Mouse (Mus musculus): ENCODE results near the gene Sp1. TPM values are rescaled to one million over a fixed set of nuclear protein-coding genes. Genes with fewer than 3 reads are reported as not detected.

Gene Sp1
- total RNA-seq, 2 experiments from 2014 or later = 46.4 to 63.9 TPM

GRCm38 (mm10) chr15:102432046-102432445 lies 26.1 kb downstream of the Sp1 start:
- no peak for ATAC-seq (replicated peaks; ENCODE audit: poor library complexity)

GRCm38 (mm10) chr15:102433173-102433572 lies 27.2 kb downstream of the Sp1 start:
- no peak for ATAC-seq (replicated peaks; ENCODE audit: poor library complexity)

GRCm38 (mm10) chr15:102442490-102442889 lies 36.5 kb downstream of the Sp1 start:
- ATAC-seq (replicated peaks; ENCODE audit: poor library complexity) = peak; percentile 95

GRCm38 (mm10) chr15:102445146-102445545 lies 39.2 kb downstream of the Sp1 start, which contains the start of gene Amhr2:
Gene Amhr2, plus strand, starts transcription at chr15:102445367.
- ATAC-seq (replicated peaks; ENCODE audit: poor library complexity) = no peak

GRCm38 (mm10) chr15:102446448-102446847 lies 40.5 kb downstream of the Sp1 start:
- no peak for ATAC-seq (replicated peaks; ENCODE audit: poor library complexity)

- ATAC-seq (replicated peaks; ENCODE audit: poor library complexity) = no peak
These were observed 43.4 kb downstream of the Sp1 start for GRCm38 (mm10) chr15:102449366-102449765.

DNA sequence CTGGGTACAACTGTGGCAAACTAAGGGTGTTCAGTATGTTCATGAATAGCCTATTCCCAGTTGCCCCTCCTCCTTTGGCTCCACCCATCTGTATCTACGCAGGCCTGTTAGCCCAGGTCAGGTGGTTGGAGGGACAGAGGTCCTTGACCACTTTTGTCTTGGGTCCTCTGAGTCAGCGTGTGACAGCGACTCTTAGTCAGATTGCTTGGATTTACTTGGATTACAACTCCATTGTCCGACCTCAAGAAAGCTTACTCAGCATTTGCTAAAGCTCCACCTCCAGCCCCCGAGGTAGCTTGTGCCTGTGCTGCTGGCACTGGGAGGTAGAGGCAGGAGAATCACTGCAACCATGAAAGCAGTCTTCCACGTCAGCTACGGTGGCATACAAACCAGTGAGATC lies 45.0 kb downstream of the Sp1 start:
- ATAC-seq (replicated peaks; ENCODE audit: poor library complexity) = no peak

GRCm38 (mm10) chr15:102451666-102452430 lies 45.9 kb downstream of the Sp1 start:
- ATAC-seq (replicated peaks; ENCODE audit: poor library complexity) = no peak

DNA sequence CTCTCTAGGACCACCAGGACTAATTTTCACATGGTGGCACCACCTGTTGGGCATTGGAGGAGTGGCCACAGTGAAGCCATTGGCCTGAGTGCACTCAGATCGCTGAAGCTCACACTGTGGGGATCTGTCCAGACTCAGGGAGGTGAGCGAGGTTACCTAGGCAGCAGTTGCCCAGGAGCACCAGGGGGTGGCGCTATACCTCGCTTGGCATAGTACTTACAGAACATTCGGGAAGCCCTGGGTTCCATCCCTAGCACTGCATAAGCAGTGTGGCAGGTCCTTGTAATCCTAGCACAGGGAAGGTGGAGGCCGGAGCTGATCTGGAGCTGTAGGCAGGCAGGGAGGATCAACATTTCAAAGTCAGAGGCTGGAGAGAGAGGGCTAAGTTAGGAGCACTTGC lies 50.0 kb downstream of the Sp1 start:
- peak; percentile 29 for ATAC-seq (replicated peaks; ENCODE audit: poor library complexity)

GRCm38 (mm10) chr15:102458050-102458736 lies 52.2 kb downstream of the Sp1 start:
- peak; percentile 62 for ATAC-seq (replicated peaks; ENCODE audit: poor library complexity)

DNA sequence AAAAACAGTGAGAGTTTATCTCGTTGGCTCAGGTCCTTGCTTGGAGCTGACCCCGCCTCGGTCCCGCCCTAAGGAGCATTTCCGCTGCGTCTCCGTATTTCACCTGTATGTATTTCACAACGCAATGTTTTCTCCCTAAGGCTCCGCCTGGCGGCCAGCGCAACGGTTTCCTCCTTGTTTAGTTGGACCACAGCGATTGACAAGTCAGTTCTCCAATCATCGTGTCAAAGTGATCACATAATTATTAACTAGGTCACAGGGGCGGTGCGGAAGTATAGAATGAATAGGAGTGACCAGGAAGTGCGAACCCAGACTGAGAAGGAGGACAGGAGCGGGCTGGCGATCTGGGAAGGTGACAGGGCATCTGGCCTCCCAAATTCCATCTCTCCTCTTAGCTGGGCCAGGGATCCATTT lies 53.0 kb downstream of the Sp1 start, which contains the start of gene Prr13:
Prr13 (plus strand) TSS at position 125 of the 414 bp plus-strand sequence.
- peak; percentile 84 for ATAC-seq (replicated peaks; ENCODE audit: poor library complexity)

DNA sequence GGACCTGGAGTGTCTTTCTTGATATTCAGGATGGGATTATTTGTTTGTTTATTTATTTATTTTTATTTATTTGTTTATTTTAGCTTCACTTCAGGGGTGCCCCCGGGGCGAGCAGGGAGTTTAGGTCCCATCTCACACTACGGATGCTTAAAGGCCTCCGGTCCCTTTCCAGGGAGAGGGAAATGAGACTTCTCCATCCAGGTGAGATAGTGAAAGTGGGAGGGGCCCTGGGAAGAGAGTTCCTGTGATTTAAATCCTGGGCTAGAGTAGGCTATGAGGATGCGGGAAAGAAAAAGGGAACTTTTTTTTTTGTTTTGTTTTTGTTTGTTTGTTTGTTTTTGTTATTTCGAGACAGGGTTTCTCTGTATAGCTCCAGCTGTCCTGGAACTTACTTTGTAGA lies 53.4 kb downstream of the Sp1 start:
- no peak for ATAC-seq (replicated peaks; ENCODE audit: poor library complexity)

GRCm38 (mm10) chr15:102459847-102460246 lies 53.9 kb downstream of the Sp1 start:
- ATAC-seq (replicated peaks; ENCODE audit: poor library complexity) = 0 out of 2 replicates have a peak, but pooled peaks have one; percentile 5

GRCm38 (mm10) chr15:102460409-102460808 lies 54.5 kb downstream of the Sp1 start:
- no peak for ATAC-seq (replicated peaks; ENCODE audit: poor library complexity)

DNA sequence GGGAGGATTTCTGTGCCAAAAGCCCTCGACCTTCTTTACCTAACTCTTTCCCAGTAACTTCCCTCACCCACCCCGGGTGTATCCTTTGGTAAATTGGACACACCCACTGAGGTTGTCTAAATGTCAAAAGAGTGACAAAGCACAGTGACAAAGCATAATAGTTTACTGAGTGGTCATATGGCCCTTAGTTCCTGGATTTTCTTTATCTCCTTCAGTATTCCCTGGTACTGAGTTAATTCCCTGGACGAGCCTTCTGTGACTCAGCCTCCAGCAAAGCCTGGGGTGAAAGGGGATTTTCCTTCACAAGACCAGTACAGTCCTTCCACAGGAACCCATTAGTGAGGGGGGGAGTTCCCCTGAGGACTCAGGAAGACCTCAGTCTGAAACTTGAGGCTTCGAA lies 55.0 kb downstream of the Sp1 start:
- ATAC-seq (replicated peaks; ENCODE audit: poor library complexity) = peak; percentile 35; the same call in 1 of the 2 replicates

GRCm38 (mm10) chr15:102461430-102462075 lies 55.6 kb downstream of the Sp1 start:
- no peak for ATAC-seq (replicated peaks; ENCODE audit: poor library complexity)

- 0 out of 2 replicates have a peak, but pooled peaks have one; percentile 27 for ATAC-seq (replicated peaks; ENCODE audit: poor library complexity)
These were observed 57.7 kb downstream of the Sp1 start for GRCm38 (mm10) chr15:102463666-102464065.

GRCm38 (mm10) chr15:102468675-102469370 lies 62.9 kb downstream of the Sp1 start:
- ATAC-seq (replicated peaks; ENCODE audit: poor library complexity) = no peak

DNA sequence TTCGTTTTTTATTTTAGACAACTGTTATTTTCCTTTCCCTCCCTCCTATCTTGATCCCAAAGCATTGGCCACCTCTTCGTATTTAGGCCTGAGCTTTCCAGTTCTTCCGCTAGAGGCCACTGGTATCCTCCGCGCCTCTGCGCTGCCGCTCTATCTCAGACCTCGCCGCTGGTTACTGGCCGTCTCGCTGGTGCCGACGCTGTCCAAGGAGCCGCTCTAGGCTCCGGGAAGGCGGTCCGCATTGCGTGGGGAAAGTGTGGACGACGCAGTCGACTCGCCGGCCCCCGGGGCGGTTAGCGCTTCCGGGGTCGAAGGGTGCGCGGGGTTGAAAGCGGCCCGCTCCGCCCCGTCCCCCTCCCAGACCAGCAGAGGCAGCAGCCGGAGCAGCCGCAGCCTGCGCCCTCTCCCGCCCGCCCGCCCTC lies 64.3 kb downstream of the Sp1 start, which contains the start of gene Pcbp2:
Pcbp2 (plus strand) TSS at position 357 of the 422 bp plus-strand sequence.
- ATAC-seq (replicated peaks; ENCODE audit: poor library complexity) = peak; percentile 95

GRCm38 (mm10) chr15:102470605-102471294 lies 64.8 kb downstream of the Sp1 start:
- peak; percentile 45 for ATAC-seq (replicated peaks; ENCODE audit: poor library complexity)
